Mouse (Mus musculus) neural tube, embryonic 14.5 days (tissue): ENCODE measurements around the gene Zdhhc9. TPM values are rescaled to one million over a fixed set of nuclear protein-coding genes. Genes with fewer than 3 reads are reported as not detected.

ENCODE experiments used
- ATAC-seq: fragments of 200-750 bp; cut with Nextera tagmentation; 2 replicates; pipeline ENCODE4 v1.8.0; 2017; ENCODE audit warnings: low read depth, mild to moderate bottlenecking, moderate TSS enrichment, moderate library complexity
- H3K27ac ChIP-seq: fragments of 300-500 bp; sonication (generic); 2 replicates; pipeline ENCODE4 v1.5.1; 2014; ENCODE audit warnings: low read depth, mild to moderate bottlenecking, control low read depth, low read length, moderate library complexity, mixed read lengths
- H3K27me3 ChIP-seq: fragments of 300-500 bp; sonication (generic); 2 replicates; pipeline ENCODE4 v1.6.1; 2014; ENCODE audit warnings: low read length; ENCODE audit not compliant: control insufficient read depth, insufficient read depth
- H3K36me3 ChIP-seq: fragments of 300-500 bp; sonication (generic); 2 replicates; pipeline ENCODE4 v1.6.1; 2014; ENCODE audit warnings: low read length, mixed read lengths; ENCODE audit not compliant: control insufficient read depth, insufficient read depth
- H3K4me1 ChIP-seq: fragments of 300-500 bp; sonication (generic); 2 replicates; pipeline ENCODE4 v1.6.1; 2014; ENCODE audit warnings: low read length; ENCODE audit not compliant: control insufficient read depth, insufficient read depth
- H3K4me2 ChIP-seq: fragments of 300-500 bp; sonication (generic); 2 replicates; pipeline ENCODE4 v1.6.1; 2014; ENCODE audit warnings: mild to moderate bottlenecking, low read depth, low read length, control low read depth
- H3K4me3 ChIP-seq: fragments of 300-500 bp; sonication (generic); 2 replicates; pipeline ENCODE4 v1.5.1; 2014; ENCODE audit warnings: low read depth, low read length, control low read depth, mixed read lengths
- H3K9ac ChIP-seq: fragments of 300-500 bp; sonication (generic); replicated peaks from 2 replicates; pipeline ENCODE4 v1.6.1; 2014; ENCODE audit warnings: low read depth, mild to moderate bottlenecking, control low read depth, low read length, mixed read lengths
- H3K9me3 ChIP-seq: fragments of 300-500 bp; sonication (generic); 2 replicates; pipeline ENCODE4 v1.6.1; 2016; ENCODE audit warnings: low read length; ENCODE audit not compliant: control insufficient read depth
- WGBS: fragments of 180-500 bp; shearing (Covaris S2); extraction: QIAGEN DNeasy Blood & Tissue Kit; methylation state at CpG from one replicate; pipeline ENCODE4 v1.1.7; 2014; 5-methylcytosine and 5-hydroxymethylcytosine counted together
- polyA plus RNA-seq: library from polyadenylated mRNA; unstranded; fragments of >200 nt; fragmentation: Nextera tagmentation; extraction: Ambion mirVana; gene quantifications from 2 replicates; pipeline ENCODE4 v1.2.1, GENCODE M21; 2014

Zdhhc9 gene
- polyA plus RNA-seq, 1 experiment from 2014 or later: 11.3 TPM

DNA sequence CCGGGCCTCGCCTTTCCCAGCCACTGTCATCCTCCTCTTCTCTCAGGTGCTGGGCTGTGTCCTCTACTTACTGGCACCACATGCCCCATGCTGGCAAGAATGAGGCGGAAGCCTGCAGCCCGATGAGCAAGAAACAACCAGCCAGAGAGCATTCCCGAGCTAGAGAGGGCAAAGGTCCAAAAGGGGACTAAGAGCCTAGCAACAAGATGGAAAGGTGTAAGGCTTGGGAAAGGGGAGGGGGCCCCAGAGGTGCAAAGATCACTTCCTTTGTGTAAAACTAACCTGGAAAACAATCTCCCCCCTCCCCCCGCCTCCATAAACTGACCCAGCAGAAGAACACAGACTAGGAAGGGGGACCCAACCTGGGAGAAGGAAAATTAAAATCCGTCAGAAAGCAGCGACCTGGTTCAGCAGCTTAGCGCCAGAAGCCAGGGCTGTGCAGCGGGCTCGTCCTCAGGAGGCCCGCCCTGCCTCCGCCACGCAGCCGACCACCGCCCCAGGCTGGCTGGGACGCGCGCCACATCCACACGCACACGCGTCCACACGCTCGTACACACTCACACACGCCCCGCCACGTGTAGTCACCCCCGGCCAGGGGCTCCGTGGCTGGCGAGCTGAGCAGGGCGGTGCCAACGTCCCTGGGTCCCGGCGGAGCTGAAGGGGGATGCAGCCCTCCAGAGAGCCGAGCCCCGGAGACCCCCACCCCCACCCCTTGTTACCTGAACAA is 754 bp downstream of the Zdhhc9 start:
- no peaks in the 10 kb centered on the region for H3K9me3 ChIP-seq
- peak overlapping the region; percentile 59 for H3K4me3 ChIP-seq
- no peaks in the 10 kb centered on the region for H3K4me1 ChIP-seq
- ATAC-seq: peak; percentile 88
- peak overlapping the region; percentile 68 for H3K9ac ChIP-seq
- H3K27ac ChIP-seq: peak overlapping the region; percentile 70
- H3K36me3 ChIP-seq: no peaks in the 10 kb centered on the region
- peak overlapping the region; percentile 47 for H3K4me2 ChIP-seq
- 12% methylated on average over 32 of the region's 36 CpGs for WGBS
- H3K27me3 ChIP-seq: no peaks in the 10 kb centered on the region

GRCm38 (mm10) chrX:48204469-48204868 is 4.2 kb downstream of the Zdhhc9 start:
- WGBS: 76% methylated on average over 6 of the region's 6 CpGs
- H3K9me3 ChIP-seq: no peaks in the 10 kb centered on the region
- no peaks in the 10 kb centered on the region for H3K4me1 ChIP-seq
- H3K4me3 ChIP-seq: no peak overlapping the region
- no peaks in the 10 kb centered on the region for H3K27me3 ChIP-seq
- ATAC-seq: no peak
- no peak overlapping the region for H3K27ac ChIP-seq
- H3K36me3 ChIP-seq: no peaks in the 10 kb centered on the region
- no peak overlapping the region for H3K9ac ChIP-seq
- no peak overlapping the region for H3K4me2 ChIP-seq

- Histone ChIP-seq H3K4me2 (no peak overlapping the region), H3K36me3 (no peaks in the 10 kb centered on the region), H3K27me3 (no peaks in the 10 kb centered on the region), H3K4me3 (no peak overlapping the region), H3K9me3 (no peaks in the 10 kb centered on the region), H3K4me1 (no peaks in the 10 kb centered on the region), H3K9ac (no peak overlapping the region), H3K27ac (no peak overlapping the region)
- no peak for ATAC-seq
- WGBS: 82% methylated on average over 7 of the region's 7 CpGs
Observed at GRCm38 (mm10) chrX:48203763-48204162, 4.9 kb downstream of the Zdhhc9 start.

- Histone ChIP-seq H3K27me3 (no peaks in the 10 kb centered on the region), H3K27ac (no peak overlapping the region), H3K4me2 (no peak overlapping the region), H3K36me3 (no peaks in the 10 kb centered on the region), H3K4me1 (no peaks in the 10 kb centered on the region), H3K9ac (no peak overlapping the region), H3K9me3 (no peaks in the 10 kb centered on the region), H3K4me3 (no peak overlapping the region)
- ATAC-seq: no peak
- 75% methylated on average over 4 of the region's 4 CpGs for WGBS
Observed at GRCm38 (mm10) chrX:48202995-48203394, 5.7 kb downstream of the Zdhhc9 start.

DNA sequence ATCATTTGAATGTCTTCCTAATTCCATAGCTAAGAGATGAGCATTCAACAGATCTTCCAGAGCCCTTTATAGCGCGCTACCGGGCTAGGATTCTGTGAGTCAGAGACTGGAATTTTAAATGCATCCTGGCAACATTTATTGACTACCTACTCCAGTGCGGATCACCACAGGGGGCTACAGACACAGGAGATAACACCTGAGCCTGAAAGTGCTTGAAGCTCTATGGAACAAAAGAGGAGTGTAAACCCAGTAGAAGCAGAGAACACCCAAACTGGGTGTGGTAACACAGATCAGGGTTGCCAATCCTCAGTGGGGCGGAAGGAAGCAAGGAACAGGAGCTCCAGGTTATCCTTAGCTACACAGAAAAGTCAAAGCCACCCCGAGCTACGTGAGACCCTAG is 6.2 kb downstream of the Zdhhc9 start:
- no peaks in the 10 kb centered on the region for H3K9me3 ChIP-seq
- H3K4me2 ChIP-seq: no peak overlapping the region
- ATAC-seq: no peak
- no peaks in the 10 kb centered on the region for H3K36me3 ChIP-seq
- H3K27me3 ChIP-seq: no peaks in the 10 kb centered on the region
- H3K4me1 ChIP-seq: no peaks in the 10 kb centered on the region
- H3K9ac ChIP-seq: no peak overlapping the region
- WGBS: 83% methylated on average over 7 of the region's 7 CpGs
- no peak overlapping the region for H3K27ac ChIP-seq
- H3K4me3 ChIP-seq: no peak overlapping the region

DNA sequence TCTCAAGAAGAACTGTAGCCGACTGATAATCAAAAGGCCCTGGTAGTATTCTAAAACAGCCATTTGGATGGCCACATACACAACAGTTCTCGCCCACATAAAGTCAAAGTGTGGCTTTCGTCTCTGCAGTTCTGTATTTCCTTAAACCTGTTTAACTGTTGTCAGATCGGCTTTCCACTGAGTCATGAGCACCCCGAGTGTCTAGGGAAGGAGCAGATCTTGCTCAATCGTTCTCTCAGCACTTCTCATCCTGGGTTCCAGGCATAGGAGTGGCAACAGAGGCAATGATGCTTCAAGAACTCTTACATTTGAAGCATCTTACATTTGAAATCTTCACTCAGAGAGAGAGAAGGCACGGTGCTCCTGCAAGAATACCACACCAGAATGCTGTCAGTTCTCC is 6.7 kb downstream of the Zdhhc9 start:
- 88% methylated on average over 7 of the region's 7 CpGs for whole genome bisulfite sequencing
- H3K27me3 ChIP-seq: no peaks in the 10 kb centered on the region
- no peak overlapping the region for H3K27ac ChIP-seq
- ATAC-seq: no peak
- H3K4me1 ChIP-seq: no peaks in the 10 kb centered on the region
- H3K9ac ChIP-seq: no peak overlapping the region
- no peak overlapping the region for H3K4me2 ChIP-seq
- H3K9me3 ChIP-seq: no peaks in the 10 kb centered on the region
- no peaks in the 10 kb centered on the region for H3K36me3 ChIP-seq
- H3K4me3 ChIP-seq: no peak overlapping the region

DNA sequence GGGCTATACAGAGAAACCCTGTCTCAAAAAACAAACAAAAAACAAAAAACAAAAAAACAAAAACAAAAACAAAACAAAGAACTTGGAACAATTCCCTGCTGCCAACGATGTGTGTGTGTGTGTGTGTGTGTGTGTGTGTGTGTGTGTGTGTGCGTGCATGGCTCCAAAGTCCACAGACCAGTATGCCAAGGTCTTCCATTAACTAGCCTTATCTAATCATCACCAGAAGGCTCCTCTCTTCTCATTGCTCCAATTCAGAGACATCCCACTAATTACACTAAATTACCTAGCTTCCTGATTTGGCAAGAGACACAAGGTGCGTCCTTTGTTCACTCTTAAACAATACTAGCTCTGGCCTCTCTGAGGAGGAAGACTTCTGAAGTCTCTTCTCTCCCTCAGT is 8.0 kb downstream of the Zdhhc9 start:
- WGBS: 85% methylated on average over 3 of the region's 3 CpGs
- Histone ChIP-seq H3K27ac (no peak overlapping the region), H3K4me1 (no peaks in the 10 kb centered on the region), H3K4me2 (no peak overlapping the region), H3K36me3 (no peaks in the 10 kb centered on the region), H3K9me3 (no peaks in the 10 kb centered on the region), H3K4me3 (no peak overlapping the region), H3K27me3 (no peaks in the 10 kb centered on the region), H3K9ac (no peak overlapping the region)
- no peak for ATAC-seq

GRCm38 (mm10) chrX:48199026-48199425 is 9.7 kb downstream of the Zdhhc9 start:
- Histone ChIP-seq H3K9me3 (no peaks in the 10 kb centered on the region), H3K36me3 (no peaks in the 10 kb centered on the region), H3K27me3 (no peaks in the 10 kb centered on the region), H3K9ac (no peak overlapping the region), H3K4me3 (no peak overlapping the region), H3K4me2 (no peak overlapping the region), H3K4me1 (no peaks in the 10 kb centered on the region), H3K27ac (no peak overlapping the region)
- 84% methylated on average over 2 of the region's 2 CpGs for WGBS
- ATAC-seq: no peak

- no peak for ATAC-seq
- Histone ChIP-seq H3K9ac (no peak overlapping the region), H3K4me2 (no peak overlapping the region), H3K9me3 (no peaks in the 10 kb centered on the region), H3K36me3 (no peaks in the 10 kb centered on the region), H3K27me3 (no peaks in the 10 kb centered on the region), H3K4me1 (no peaks in the 10 kb centered on the region), H3K27ac (no peak overlapping the region), H3K4me3 (no peak overlapping the region)
- WGBS: 80% methylated on average over 3 of the region's 3 CpGs
Observed at GRCm38 (mm10) chrX:48197856-48198255, 10.8 kb downstream of the Zdhhc9 start.
